Mouse (Mus musculus): ENCODE measurements around the gene Inpp5b. TPM values are rescaled to one million over a fixed set of nuclear protein-coding genes. Genes with fewer than 3 reads are reported as not detected.

Inpp5b gene
- total RNA-seq, 2 experiments from 2014 or later = 34.8 to 38.5 TPM

DNA sequence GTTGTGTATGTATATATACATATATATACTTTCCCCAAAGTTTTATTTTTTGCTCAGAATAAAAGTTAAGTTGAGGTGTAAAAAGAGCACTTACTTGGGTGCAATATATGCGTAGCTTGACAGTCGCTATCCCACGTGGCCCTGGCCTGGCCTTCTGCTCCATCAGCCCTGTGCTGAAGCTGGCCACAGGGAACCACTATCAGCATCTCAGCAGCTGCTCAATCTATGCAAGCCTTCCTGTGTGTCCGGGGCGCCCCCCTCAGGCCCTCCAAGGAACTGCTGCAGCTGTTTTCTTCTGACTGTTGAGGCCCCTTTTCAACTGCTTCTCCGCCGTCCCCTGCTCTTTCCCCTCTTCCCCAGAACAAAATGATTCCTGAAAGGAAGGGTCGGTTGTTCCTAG lies 105.9 kb downstream of the Inpp5b start:
- intact Hi-C loops (cut with DNase I) = loop anchor here (5.0 kb wide), 1 partner anchor 45 kb away; the partner anchor contains the start of gene Mtf1
- DNase-seq (ENCODE audit: extremely low spot score in 1 of 2, low spot score in 2 of 2) = peak; percentile 83 to 88

DNA sequence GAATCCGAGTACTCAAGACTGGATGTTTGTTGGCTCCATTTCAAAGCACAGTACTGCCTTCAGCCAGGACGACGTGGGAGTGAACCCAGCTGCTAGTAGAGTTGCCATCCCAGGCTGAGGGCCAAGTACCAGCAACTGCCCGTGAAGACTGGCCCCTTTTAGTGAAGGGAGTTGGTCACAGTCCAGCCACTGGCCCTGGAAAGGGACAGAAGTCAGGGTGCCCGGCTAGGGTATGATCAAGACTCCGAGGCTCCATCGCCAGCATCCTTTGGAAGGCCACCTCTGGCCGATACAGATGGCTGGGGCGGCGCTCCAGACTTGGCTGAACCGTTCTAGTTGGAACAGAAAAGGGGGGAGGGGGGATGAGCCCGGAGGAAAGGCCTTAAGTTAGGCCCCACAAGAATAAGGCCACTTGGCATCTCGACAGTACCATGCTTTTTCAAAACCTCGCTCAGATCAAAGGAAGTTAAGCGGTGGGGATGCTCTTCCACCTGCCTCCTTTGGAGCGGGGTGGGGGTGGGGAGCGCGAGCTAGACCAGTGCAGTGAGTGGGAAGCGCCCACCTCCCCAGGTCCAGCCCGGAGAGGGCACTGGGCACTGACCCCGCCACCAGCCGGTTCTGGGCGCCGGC lies 108.1 kb downstream of the Inpp5b start:
- DNase-seq (ENCODE audit: extremely low spot score in 1 of 2, low spot score in 2 of 2) = peak; percentile 82 to 85
- intact Hi-C loops (cut with DNase I) = loop anchor here (5.0 kb wide), 1 partner anchor 47 kb away; the partner anchor contains the start of gene Mtf1

DNA sequence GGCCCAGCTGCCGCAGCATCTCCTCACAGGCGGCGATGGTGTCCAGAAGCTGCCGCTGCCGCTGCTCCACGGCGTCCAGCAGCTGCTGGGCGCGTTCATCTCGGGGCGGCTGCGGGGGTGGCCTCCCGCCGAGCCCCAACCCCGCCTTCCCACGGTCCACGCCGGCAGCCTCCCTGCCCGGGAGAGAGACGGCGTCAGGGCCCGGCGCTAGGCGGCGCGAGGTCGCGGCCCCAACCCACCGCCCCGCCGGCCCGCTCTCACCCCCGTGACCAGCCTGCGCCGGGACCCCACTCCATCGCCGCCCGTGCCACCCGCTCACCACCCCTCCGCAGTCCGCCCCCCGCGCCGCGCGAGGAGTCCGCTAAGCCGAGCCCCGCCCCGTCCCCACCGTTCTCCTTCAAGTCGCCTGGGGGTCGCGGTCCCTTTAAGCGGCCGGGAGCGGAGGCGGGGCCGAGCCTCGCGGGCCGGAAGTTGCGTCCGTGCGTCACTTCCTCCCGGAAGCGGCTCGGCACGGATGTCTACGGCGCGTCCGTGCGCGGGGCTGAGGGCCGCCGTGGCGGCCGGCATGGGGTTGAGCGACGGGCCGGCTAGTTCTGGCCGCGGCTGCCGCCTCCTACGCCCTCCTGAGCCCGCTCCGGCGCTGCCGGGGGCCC lies 108.7 kb downstream of the Inpp5b start, which contains the start of gene Yrdc:
Gene Yrdc, plus strand, starts transcription at position 419 of the 653 bp plus-strand sequence.
- DNase-seq (ENCODE audit: extremely low spot score in 1 of 2, low spot score in 2 of 2) = peak; percentile 90 to 98
- intact Hi-C loops (cut with DNase I) = no loop called here

Small RNA genes within 50 kb of the gene (microRNA-seq; reads per million reads assigned to microRNA genes)
- gene Gm24721 (not detected), gene Mir697 (not detected), gene Mir698 (0.86 reads per million)

Other genes starting within 250 kb of the Inpp5b start
- under 1 TPM; 0.54 to 0.71 TPM for gene 3100002H09Rik, start 131.0 kb upstream of the Inpp5b start, total RNA-seq (2021)
- 10 to 100 TPM; 31.3 to 33.5 TPM for gene Pou3f1, start 85.0 kb upstream of the Inpp5b start, total RNA-seq (2021)
- 10 to 100 TPM; 15.2 to 15.8 TPM for gene Utp11, start 48.2 kb upstream of the Inpp5b start, total RNA-seq (2021)
- 1 to 10 TPM; 3.8 to 4.5 TPM for gene Fhl3, start 41.1 kb upstream of the Inpp5b start, total RNA-seq (2021)
- 10 to 100 TPM; 36.3 to 36.6 TPM for gene Sf3a3, start 27.1 kb upstream of the Inpp5b start, total RNA-seq (2021)
- gene Mtf1, start 60.3 kb downstream of the Inpp5b start, total RNA-seq (2021) = 10 to 100 TPM; 22.8 to 24.4 TPM
- 10 to 100 TPM; 27.9 to 33.3 TPM for gene Yrdc, start 108.8 kb downstream of the Inpp5b start, total RNA-seq (2021)
- gene 1110065P20Rik, start 109.3 kb downstream of the Inpp5b start, total RNA-seq (2021) = 10 to 100 TPM; 87.8 to 97.6 TPM
- 10 to 100 TPM; 54.0 TPM for gene Maneal, start 120.3 kb downstream of the Inpp5b start, total RNA-seq (2021)
- gene Epha10, start 139.0 kb downstream of the Inpp5b start, total RNA-seq (2021) = 10 to 100 TPM; 25.4 to 27.5 TPM
- 10 to 100 TPM; 16.3 to 19.3 TPM for gene 9930104L06Rik, start 195.2 kb downstream of the Inpp5b start, total RNA-seq (2021)
- gene Cdca8, start 197.5 kb downstream of the Inpp5b start, total RNA-seq (2021) = 1 to 10 TPM; 4.0 to 4.4 TPM
- gene Rspo1, start 244.6 kb downstream of the Inpp5b start, total RNA-seq (2021) = 1 to 10 TPM; 3.5 to 4.1 TPM

Measured in left cerebral cortex, postnatal 10 days (tissue).